Comparison of ENCODE assay signal across 16 mouse cellular contexts in genomic region chr16:53073856-53074568, GRCm38 (mm10).
DNase-seq lines count a peak whose midpoint lies in the region; ATAC-seq and TF ChIP-seq lines count a peak whose summit lies in the region.
"Had no signal": no experiment of that assay in that cellular context is flagged by ENCODE, and none has a peak within 500 bp of the region (broad histone marks: within the 10 kb centered on the region; RNA-seq: fewer than 3 reads in every experiment).

No protein-coding gene starts in this region.

- no peak overlapping the region for H3K27ac ChIP-seq in hindbrain, embryonic 11.5 days (ENCODE audit: low read depth, low read length)
- no peak overlapping the region for H3K27ac ChIP-seq in hindbrain, embryonic 12.5 days
- peak overlapping the region; percentile 71 for H3K27ac ChIP-seq in forebrain, embryonic 15.5 days (replicated peaks)
- H3K27ac ChIP-seq: heart, embryonic 15.5 days; midbrain, embryonic 12.5 days had no signal

- TF ChIP-seq POLR2A in brain, embryonic 14.5 days (IDR thresholded peaks at IDR 0.05; ENCODE audit: borderline replicate concordance, extremely low read depth, insufficient read depth, insufficient read length, poor library complexity, severe bottlenecking): no peak

- H3K4me3 ChIP-seq in hindbrain, embryonic 11.5 days (ENCODE audit: low read depth, low read length): no peak overlapping the region
- H3K4me3 ChIP-seq in hindbrain, embryonic 12.5 days: no peak overlapping the region
- H3K4me3 ChIP-seq in forebrain, embryonic 15.5 days: no peak overlapping the region
- H3K4me3 ChIP-seq: heart, embryonic 15.5 days; midbrain, embryonic 12.5 days had no signal

- H3K9ac ChIP-seq in hindbrain, embryonic 11.5 days (ENCODE audit: low read depth, low read length): no peak overlapping the region
- no peak overlapping the region for H3K9ac ChIP-seq in hindbrain, embryonic 12.5 days
- H3K9ac ChIP-seq in forebrain, embryonic 15.5 days (replicated peaks): no peak overlapping the region
- H3K9ac ChIP-seq: heart, embryonic 15.5 days; midbrain, embryonic 12.5 days had no signal

- H3K9me3 ChIP-seq in hindbrain, embryonic 11.5 days (ENCODE audit: control insufficient read depth, low read length): no peaks in the 10 kb centered on the region
- H3K9me3 ChIP-seq in hindbrain, embryonic 12.5 days (replicated peaks): no peaks in the 10 kb centered on the region
- no peaks in the 10 kb centered on the region for H3K9me3 ChIP-seq in forebrain, embryonic 15.5 days
- H3K9me3 ChIP-seq: heart, embryonic 15.5 days; midbrain, embryonic 12.5 days had no signal

- peak; percentile 2 for DNase-seq in hindbrain, embryonic 11.5 days (ENCODE audit: low spot score)
- DNase-seq in brain, embryonic 14.5 days (ENCODE audit: low read depth): peak; percentile 94
- DNase-seq in layer of hippocampus, adult 9-11 months: peak; percentile 2
- no peak for DNase-seq in lung, postnatal 14 days
- DNase-seq in urinary bladder, postnatal 25 days (ENCODE audit: low spot score): no peak
- no peak for DNase-seq in gastrocnemius, adult 18-20 months (ENCODE audit: low spot score)
- DNase-seq: gastrocnemius, postnatal 25 days; lung, postnatal 10 days had no signal

- no peaks in the 10 kb centered on the region for H3K36me3 ChIP-seq in hindbrain, embryonic 11.5 days (ENCODE audit: control insufficient read depth, insufficient read depth, low read length)
- H3K36me3 ChIP-seq in hindbrain, embryonic 12.5 days: no peaks in the 10 kb centered on the region
- no peaks in the 10 kb centered on the region for H3K36me3 ChIP-seq in forebrain, embryonic 15.5 days
- H3K36me3 ChIP-seq: heart, embryonic 15.5 days; midbrain, embryonic 12.5 days had no signal

- 66% methylated on average over 6 of the region's 6 CpGs for WGBS in hindbrain, embryonic 11.5 days
- 67% methylated on average over 6 of the region's 6 CpGs for WGBS in hindbrain, embryonic 12.5 days
- 30% methylated on average over 6 of the region's 6 CpGs for WGBS in forebrain, embryonic 15.5 days

- no peaks in the 10 kb centered on the region for H3K4me1 ChIP-seq in hindbrain, embryonic 11.5 days (replicated peaks; ENCODE audit: control insufficient read depth, insufficient read depth, low read length)
- H3K4me1 ChIP-seq in hindbrain, embryonic 12.5 days: no peaks in the 10 kb centered on the region
- peaks cover 17% of the 10 kb centered on the region for H3K4me1 ChIP-seq in forebrain, embryonic 15.5 days
- H3K4me1 ChIP-seq: heart, embryonic 15.5 days; midbrain, embryonic 12.5 days had no signal

- H3K4me2 ChIP-seq in hindbrain, embryonic 11.5 days (replicated peaks; ENCODE audit: low read depth, low read length): no peak overlapping the region
- no peak overlapping the region for H3K4me2 ChIP-seq in hindbrain, embryonic 12.5 days (replicated peaks)
- H3K4me2 ChIP-seq in forebrain, embryonic 15.5 days (replicated peaks): no peak overlapping the region; the same call in 1 of the 2 replicates
- H3K4me2 ChIP-seq: heart, embryonic 15.5 days; liver, embryonic 11.5 days; midbrain, embryonic 12.5 days had no signal

- no peak for TF ChIP-seq CTCF in brain, embryonic 14.5 days (IDR thresholded peaks at IDR 0.05; ENCODE audit: borderline replicate concordance, extremely low read depth, insufficient read depth, insufficient read length)

- H3K27me3 ChIP-seq in hindbrain, embryonic 11.5 days (ENCODE audit: control insufficient read depth, insufficient read depth, low read length): no peaks in the 10 kb centered on the region
- no peaks in the 10 kb centered on the region for H3K27me3 ChIP-seq in hindbrain, embryonic 12.5 days
- H3K27me3 ChIP-seq in forebrain, embryonic 15.5 days: no peaks in the 10 kb centered on the region
- H3K27me3 ChIP-seq: heart, embryonic 15.5 days; midbrain, embryonic 12.5 days had no signal

- ATAC-seq in hindbrain, embryonic 11.5 days (ENCODE audit: low FRiP score): no peak
- ATAC-seq in hindbrain, embryonic 12.5 days (ENCODE audit: low FRiP score): no peak
- ATAC-seq in forebrain, embryonic 15.5 days (replicated peaks): peak; percentile 95
- ATAC-seq: activated CD4-positive, CD25-positive, alpha-beta regulatory T cell, adult 4 months; CD4-positive, CD25-positive, alpha-beta regulatory T cell, adult 4 months; inflammation-experienced regulatory T-cells, adult 6 months had no signal

Comparison
In these comparisons a context has a peak if more than half of its experiments do, and no peak if none do; other contexts are left out.
1. DNase-seq: peak in hindbrain, embryonic 11.5 days (single experiment), brain, embryonic 14.5 days (single experiment) and layer of hippocampus, adult 9-11 months (single experiment); none in lung, postnatal 14 days (single experiment), urinary bladder, postnatal 25 days (single experiment) and gastrocnemius, adult 18-20 months (single experiment).